Mouse (Mus musculus) forebrain, embryonic 14.5 days (tissue): ENCODE measurements around the gene Ext2. TPM values are rescaled to one million over a fixed set of nuclear protein-coding genes. Genes with fewer than 3 reads are reported as not detected.
A peak's percentile ranks its signal among the peaks of the same experiment; 100 is the strongest.

Experiments
- ATAC-seq: fragments of 200-750 bp; cut with Nextera tagmentation; 2 replicates; pipeline ENCODE4 v1.8.0; 2017; ENCODE audit warnings: mild to moderate bottlenecking, moderate library complexity
- DNase-seq: peaks from one replicate; pipeline ENCODE4 v3.0.0-alpha.2; 2015; ENCODE audit warnings: low spot score
- H3K27ac ChIP-seq: fragments of 300-500 bp; sonication (generic); 2 replicates; pipeline ENCODE4 v1.5.1; 2014; ENCODE audit warnings: low read depth, mild to moderate bottlenecking, control low read depth, low read length, moderate library complexity
- H3K27me3 ChIP-seq: fragments of 300-500 bp; sonication (generic); replicated peaks from 2 replicates; pipeline ENCODE4 v1.6.1; 2014; ENCODE audit warnings: low read length, control low read depth, mixed read lengths; ENCODE audit not compliant: control insufficient read depth, insufficient read depth
- H3K36me3 ChIP-seq: fragments of 300-500 bp; sonication (generic); 2 replicates; pipeline ENCODE4 v1.6.1; 2014; ENCODE audit warnings: low read length, control low read depth; ENCODE audit not compliant: control insufficient read depth, insufficient read depth
- H3K4me1 ChIP-seq: fragments of 300-500 bp; sonication (generic); 2 replicates; pipeline ENCODE4 v1.6.1; 2014; ENCODE audit warnings: antibody characterized with exemption, low read length, control low read depth; ENCODE audit not compliant: control insufficient read depth, insufficient read depth
- H3K4me2 ChIP-seq: fragments of 300-500 bp; sonication (generic); 2 replicates; pipeline ENCODE4 v1.6.1; 2014; ENCODE audit warnings: mild to moderate bottlenecking, control low read depth, low read length
- H3K4me3 ChIP-seq: fragments of 300-500 bp; sonication (generic); 2 replicates; pipeline ENCODE4 v1.5.1; 2014; ENCODE audit warnings: low read depth, low read length, control low read depth
- H3K9ac ChIP-seq: fragments of 300-500 bp; sonication (generic); 2 replicates; pipeline ENCODE4 v1.6.1; 2014; ENCODE audit warnings: mild to moderate bottlenecking, low read length, control low read depth, moderate library complexity
- H3K9me3 ChIP-seq: fragments of 300-500 bp; sonication (generic); replicated peaks from 2 replicates; pipeline ENCODE4 v1.6.1; 2016; ENCODE audit warnings: low read length, control low read depth, mixed read lengths; ENCODE audit not compliant: control insufficient read depth
- WGBS: fragments of 180-500 bp; shearing (Covaris S2); extraction: QIAGEN DNeasy Blood & Tissue Kit; methylation state at CpG from one replicate; pipeline ENCODE4 v1.1.7; 2014; 5-methylcytosine and 5-hydroxymethylcytosine counted together
- polyA plus RNA-seq: library from polyadenylated mRNA; unstranded; fragments of >200 nt; fragmentation: Nextera tagmentation; extraction: Ambion mirVana; gene quantifications from 2 replicates; pipeline ENCODE4 v1.2.1, GENCODE M21; 2014

Gene Ext2
- polyA plus RNA-seq, 1 experiment from 2014 or later = 53.1 TPM

DNA sequence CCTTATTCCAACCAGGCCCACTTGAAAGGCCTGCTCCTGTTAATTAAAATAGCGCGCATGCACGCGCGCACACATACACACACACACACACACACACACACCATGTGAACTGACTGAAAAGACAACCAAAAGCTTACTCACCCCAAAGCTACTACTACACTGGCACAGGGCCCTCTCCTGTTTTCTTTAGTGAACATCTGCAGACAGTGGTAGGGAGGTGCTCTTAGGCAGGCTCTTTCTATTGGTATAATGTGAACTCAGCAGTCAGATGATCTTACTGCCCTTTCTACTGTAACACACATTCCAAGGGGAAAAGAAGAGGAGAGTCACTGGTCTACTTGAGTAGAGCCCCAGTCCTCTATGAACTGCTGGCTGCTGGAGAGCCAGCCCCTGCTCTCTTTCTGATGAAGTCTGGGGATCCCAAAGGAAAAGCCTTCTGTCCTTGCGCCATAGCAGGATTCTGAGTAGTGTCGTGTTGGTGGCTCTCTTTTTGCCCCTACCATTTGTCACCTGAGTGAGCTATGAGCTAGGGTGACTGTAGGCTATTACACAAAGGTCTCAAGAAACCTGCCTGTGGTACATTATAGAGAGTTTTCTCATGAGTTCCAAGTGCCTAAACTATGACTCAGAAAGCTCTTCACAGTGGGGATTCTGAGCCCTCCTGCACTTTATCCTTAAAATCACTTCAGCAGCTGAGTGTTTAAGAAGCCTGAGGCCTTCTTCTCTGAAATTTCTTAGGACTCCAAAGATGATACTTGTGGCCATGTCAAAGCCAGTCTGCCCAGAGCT lies 45.9 kb downstream of the Ext2 start:
- Histone ChIP-seq H3K9ac (no peak overlapping the region), H3K36me3 (no peaks in the 10 kb centered on the region), H3K4me1 (peaks cover 11% of the 10 kb centered on the region), H3K4me3 (no peak overlapping the region), H3K4me2 (no peak overlapping the region), H3K9me3 (no peaks in the 10 kb centered on the region), H3K27ac (no peak overlapping the region), H3K27me3 (no peaks in the 10 kb centered on the region)
- DNase-seq (no peak), ATAC-seq (no peak)
- 87% methylated on average over 7 of the region's 7 CpGs for WGBS

DNA sequence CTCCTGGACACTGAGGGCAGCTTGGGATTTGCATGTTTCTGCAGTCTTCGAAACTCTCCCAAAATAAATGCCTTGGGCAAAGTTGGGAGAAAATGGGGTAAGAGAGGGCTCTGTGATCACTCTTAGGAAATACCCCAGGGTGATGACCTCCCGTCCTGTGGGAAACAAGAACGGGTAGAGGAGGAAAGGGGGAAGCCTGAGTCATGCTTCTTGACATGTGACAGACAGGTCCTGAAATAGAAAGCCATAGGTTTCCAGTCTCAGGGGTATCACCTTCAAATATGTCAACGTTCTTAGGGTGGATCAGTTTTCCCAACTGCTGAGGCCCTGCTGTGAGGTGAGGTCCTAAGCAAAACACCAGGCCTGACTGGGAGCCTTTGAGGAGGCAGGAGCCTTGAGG lies 46.9 kb downstream of the Ext2 start:
- H3K4me2 ChIP-seq = no peak overlapping the region
- peaks cover 11% of the 10 kb centered on the region for H3K4me1 ChIP-seq

DNA sequence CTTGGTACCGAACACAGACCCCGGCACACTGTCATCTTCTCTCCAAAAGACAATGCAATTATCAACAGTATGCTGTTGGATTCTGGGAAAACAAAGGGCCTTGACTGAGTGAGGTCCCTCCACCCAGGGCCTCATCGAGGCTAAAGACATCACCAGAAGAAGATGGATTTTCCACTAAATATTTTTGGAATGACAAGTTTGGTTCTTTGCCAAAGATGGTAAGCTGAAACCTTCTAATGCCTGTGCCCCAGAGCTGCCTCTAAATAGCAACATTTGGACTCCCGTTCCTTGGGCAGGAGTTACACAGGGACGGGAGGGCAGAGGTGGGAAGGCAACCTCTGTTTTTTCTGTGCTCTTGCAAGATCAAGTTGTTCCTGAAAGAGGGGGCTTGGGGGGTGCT lies 47.4 kb downstream of the Ext2 start:
- Histone ChIP-seq H3K4me2 (no peak overlapping the region), H3K27ac (no peak overlapping the region), H3K4me1 (peaks cover 11% of the 10 kb centered on the region), H3K4me3 (no peak overlapping the region), H3K27me3 (no peaks in the 10 kb centered on the region), H3K9ac (no peak overlapping the region), H3K36me3 (no peaks in the 10 kb centered on the region), H3K9me3 (no peaks in the 10 kb centered on the region)
- no peak for DNase-seq
- 76% methylated on average over 5 of the region's 5 CpGs for WGBS
- no peak for ATAC-seq

More for the DNA sequence above, 46.9 kb downstream of the Ext2 start:
- H3K27ac ChIP-seq = no peak overlapping the region
- no peak overlapping the region for H3K4me3 ChIP-seq
- H3K9me3 ChIP-seq = no peaks in the 10 kb centered on the region
- no peaks in the 10 kb centered on the region for H3K36me3 ChIP-seq
- DNase-seq (no peak), ATAC-seq (no peak)
- no peak overlapping the region for H3K9ac ChIP-seq
- H3K27me3 ChIP-seq = no peaks in the 10 kb centered on the region
- 66% methylated on average over 4 of the region's 4 CpGs for WGBS

DNA sequence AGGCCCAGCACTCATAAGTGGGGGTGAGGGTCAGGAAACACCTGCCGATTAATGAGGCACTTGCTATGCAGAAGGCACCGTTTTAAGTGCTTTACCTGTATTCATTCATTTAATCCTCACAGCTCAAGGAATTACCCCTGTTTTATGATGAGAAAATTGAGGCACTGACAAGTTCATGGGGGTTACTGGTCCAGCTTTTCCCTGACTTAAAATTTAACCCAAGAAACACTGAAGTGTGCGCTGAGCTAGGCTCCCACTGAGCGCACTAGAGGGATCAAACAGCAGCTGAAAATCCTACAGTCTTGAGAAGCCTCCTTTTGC lies 49.6 kb downstream of the Ext2 start:
- H3K27me3 ChIP-seq = no peaks in the 10 kb centered on the region
- no peak for DNase-seq
- H3K27ac ChIP-seq = peak overlapping the region; percentile 27; the same call in 1 of the 2 replicates
- H3K9ac ChIP-seq = no peak overlapping the region
- H3K9me3 ChIP-seq = no peaks in the 10 kb centered on the region
- ATAC-seq = peak; percentile 29; the same call in 1 of the 2 replicates
- 39% methylated on average over 4 of the region's 4 CpGs for WGBS
- no peak overlapping the region for H3K4me2 ChIP-seq
- H3K4me1 ChIP-seq = peaks cover 6% of the 10 kb centered on the region
- H3K4me3 ChIP-seq = no peak overlapping the region
- no peaks in the 10 kb centered on the region for H3K36me3 ChIP-seq

DNA sequence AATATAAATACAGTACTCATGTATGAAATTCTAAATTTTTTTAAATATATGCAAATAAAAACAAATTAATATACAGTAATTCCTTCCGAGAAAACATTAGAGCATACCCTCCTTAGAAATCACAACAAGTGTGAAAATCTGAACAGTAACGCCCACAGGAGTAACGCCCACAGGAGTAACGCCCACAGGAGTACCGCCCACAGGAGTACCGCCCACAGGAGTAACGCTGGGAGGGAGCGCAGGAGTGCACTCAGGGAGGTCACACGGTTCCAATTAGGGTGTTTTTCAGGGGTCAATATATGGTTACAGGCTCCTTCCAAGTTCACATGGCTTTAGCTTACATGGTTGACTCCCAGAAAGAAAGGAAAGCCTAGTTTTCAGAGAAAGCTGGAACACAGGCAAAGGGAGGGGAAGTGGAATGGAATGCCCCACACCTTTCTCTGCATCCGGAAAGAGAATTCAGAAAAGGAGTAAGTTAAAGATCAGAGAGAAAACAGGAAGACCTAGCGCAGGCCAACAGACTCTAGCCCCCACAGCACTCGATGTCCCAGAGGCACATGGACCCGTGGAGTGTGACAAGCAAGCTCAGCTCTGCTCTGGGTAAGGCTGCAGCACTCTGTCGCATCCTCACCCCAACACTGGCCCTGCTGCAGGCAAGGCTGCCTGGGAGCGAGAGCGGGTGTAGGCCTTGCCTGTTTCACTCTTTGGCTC lies 50.2 kb downstream of the Ext2 start:
- no peak overlapping the region for H3K9ac ChIP-seq
- WGBS = 39% methylated on average over 16 of the region's 16 CpGs
- H3K9me3 ChIP-seq = no peaks in the 10 kb centered on the region
- H3K27ac ChIP-seq = peak overlapping the region; percentile 27; the same call in 1 of the 2 replicates
- peak; percentile 29 for DNase-seq
- H3K4me3 ChIP-seq = no peak overlapping the region
- peaks cover 6% of the 10 kb centered on the region for H3K4me1 ChIP-seq
- no peaks in the 10 kb centered on the region for H3K36me3 ChIP-seq
- ATAC-seq = peak; percentile 54
- H3K4me2 ChIP-seq = no peak overlapping the region
- no peaks in the 10 kb centered on the region for H3K27me3 ChIP-seq

DNA sequence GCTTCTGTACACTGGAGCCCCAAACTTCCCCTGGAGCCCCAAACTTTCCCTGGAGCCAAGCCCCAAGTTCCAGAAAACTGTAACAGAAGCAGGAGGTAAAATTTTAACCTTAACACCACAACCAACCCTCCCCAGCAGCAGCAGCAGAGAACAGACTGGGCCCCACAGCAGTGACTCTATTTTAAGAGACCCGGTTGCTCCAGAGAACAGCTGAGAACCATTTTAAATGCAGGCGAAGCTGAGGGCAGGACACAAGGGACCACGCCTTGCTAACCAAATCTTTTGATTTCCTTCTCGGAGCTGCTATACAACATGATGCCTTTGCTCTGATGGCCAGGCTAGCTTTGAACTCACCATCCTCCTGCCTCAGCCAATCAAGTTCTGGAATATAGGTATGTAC lies 51.5 kb downstream of the Ext2 start:
- Histone ChIP-seq H3K4me1 (0 out of 2 replicates have a peak, but pooled peaks cover 3% of the 10 kb centered on the region), H3K36me3 (no peaks in the 10 kb centered on the region), H3K27ac (no peak overlapping the region), H3K9me3 (no peaks in the 10 kb centered on the region), H3K27me3 (no peaks in the 10 kb centered on the region), H3K4me2 (no peak overlapping the region), H3K4me3 (no peak overlapping the region), H3K9ac (no peak overlapping the region)
- no peak for DNase-seq
- no peak for ATAC-seq
- WGBS = 86% methylated on average over 4 of the region's 4 CpGs

DNA sequence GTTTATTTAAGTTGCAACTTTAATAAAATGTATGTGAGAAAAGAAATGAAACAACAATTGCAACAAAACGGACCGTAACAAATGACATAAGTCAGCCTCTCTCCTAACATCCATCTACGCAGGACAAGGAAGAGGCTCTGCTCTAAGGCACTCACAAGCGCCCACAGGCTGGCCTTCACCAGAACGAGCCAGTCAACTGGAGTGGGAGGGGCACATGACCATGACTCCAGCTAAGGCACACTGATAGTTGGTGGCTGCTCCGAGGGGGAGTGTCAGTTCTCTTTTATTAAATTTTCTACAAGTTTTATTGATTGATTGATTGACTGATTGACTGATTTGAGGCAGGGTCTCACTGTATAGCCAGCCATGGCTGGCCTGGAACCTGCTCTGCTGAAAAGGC lies 52.5 kb downstream of the Ext2 start:
- ATAC-seq = no peak
- H3K4me1 ChIP-seq = 0 out of 2 replicates have a peak, but pooled peaks cover 3% of the 10 kb centered on the region
- H3K9ac ChIP-seq = no peak overlapping the region
- WGBS = 84% methylated on average over 6 of the region's 6 CpGs
- H3K27ac ChIP-seq = no peak overlapping the region
- H3K27me3 ChIP-seq = no peaks in the 10 kb centered on the region
- no peak for DNase-seq
- H3K4me3 ChIP-seq = no peak overlapping the region
- H3K4me2 ChIP-seq = no peak overlapping the region
- H3K9me3 ChIP-seq = no peaks in the 10 kb centered on the region
- H3K36me3 ChIP-seq = no peaks in the 10 kb centered on the region

DNA sequence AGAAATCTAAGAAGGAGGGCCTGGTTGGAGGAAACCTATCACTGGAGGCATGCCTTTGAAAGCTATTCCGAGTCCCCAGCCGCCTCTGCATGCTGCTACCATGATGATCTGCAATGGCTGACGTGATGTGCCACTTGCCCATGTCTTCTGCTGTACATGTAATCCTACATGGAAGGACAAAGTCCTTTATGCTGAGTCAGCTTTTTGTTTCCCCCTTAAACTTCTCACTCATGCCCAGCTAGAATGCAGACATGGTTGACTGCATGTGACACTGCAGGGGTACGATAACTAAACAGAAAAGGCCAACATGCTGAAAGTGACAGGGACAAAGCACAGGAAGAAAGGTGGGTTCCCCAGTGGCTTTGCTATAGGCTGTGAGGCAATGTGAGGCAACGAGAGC lies 56.6 kb downstream of the Ext2 start:
- no peaks in the 10 kb centered on the region for H3K9me3 ChIP-seq
- H3K4me2 ChIP-seq = no peak overlapping the region
- peaks cover 10% of the 10 kb centered on the region for H3K36me3 ChIP-seq
- ATAC-seq (no peak), DNase-seq (no peak)
- 92% methylated on average over 5 of the region's 5 CpGs for WGBS
- H3K9ac ChIP-seq = no peak overlapping the region
- no peaks in the 10 kb centered on the region for H3K4me1 ChIP-seq
- no peaks in the 10 kb centered on the region for H3K27me3 ChIP-seq
- no peak overlapping the region for H3K27ac ChIP-seq
- no peak overlapping the region for H3K4me3 ChIP-seq

DNA sequence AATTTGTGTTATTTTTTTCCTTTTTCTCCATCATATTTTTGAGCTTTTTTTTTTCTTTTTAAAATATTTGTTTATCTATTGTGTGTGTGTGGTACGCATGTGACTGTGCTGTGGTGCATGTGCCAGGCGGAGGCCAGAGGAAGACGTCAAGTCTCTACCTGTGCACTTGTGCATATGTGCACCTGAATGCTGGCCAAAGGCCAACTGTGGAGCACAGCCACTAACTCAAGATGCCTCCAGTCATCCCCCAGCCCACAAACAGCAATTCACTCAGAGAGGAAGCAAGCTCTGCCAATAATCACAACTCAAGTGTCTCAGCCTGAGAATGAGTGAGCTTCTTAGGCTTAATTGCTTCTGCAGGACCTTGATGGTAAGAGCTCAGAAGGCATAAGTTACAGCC lies 58.2 kb downstream of the Ext2 start:
- peaks cover 13% of the 10 kb centered on the region for H3K36me3 ChIP-seq
- 88% methylated on average over 3 of the region's 3 CpGs for WGBS
- no peak for DNase-seq

More for the DNA sequence above, 58.2 kb downstream of the Ext2 start:
- no peak for ATAC-seq
- Histone ChIP-seq H3K9ac (no peak overlapping the region), H3K27ac (no peak overlapping the region), H3K9me3 (no peaks in the 10 kb centered on the region), H3K4me1 (no peaks in the 10 kb centered on the region), H3K27me3 (no peaks in the 10 kb centered on the region), H3K4me2 (no peak overlapping the region), H3K4me3 (no peak overlapping the region)
